Mouse (Mus musculus): ENCODE data around the gene Ryr3. TPM values are rescaled to one million over a fixed set of nuclear protein-coding genes. Genes with fewer than 3 reads are reported as not detected.

Gene Ryr3
- polyA plus RNA-seq, 1 experiment from 2014 or later = 1.4 TPM

GRCm38 (mm10) chr2:112606536-112606935 is 610.4 kb downstream of the Ryr3 start:
- whole genome bisulfite sequencing = 85% methylated on average over 3 of the region's 3 CpGs
- ATAC-seq (ENCODE audit: low FRiP score, low read depth) = no peak
- Histone ChIP-seq H3K27ac (replicated peaks) (no peak overlapping the region), H3K4me3 (no peak overlapping the region), H3K27me3 (no peaks in the 10 kb centered on the region), H3K36me3 (no peaks in the 10 kb centered on the region), H3K9me3 (0 out of 2 replicates have a peak, but pooled peaks cover 4% of the 10 kb centered on the region), H3K9ac (replicated peaks) (no peak overlapping the region), H3K4me1 (no peaks in the 10 kb centered on the region), H3K4me2 (replicated peaks) (no peak overlapping the region)

GRCm38 (mm10) chr2:112602487-112602886 is 614.4 kb downstream of the Ryr3 start:
- Histone ChIP-seq H3K36me3 (no peaks in the 10 kb centered on the region), H3K4me1 (no peaks in the 10 kb centered on the region), H3K4me2 (replicated peaks) (no peak overlapping the region), H3K9me3 (no peaks in the 10 kb centered on the region), H3K4me3 (no peak overlapping the region), H3K27ac (replicated peaks) (no peak overlapping the region), H3K9ac (replicated peaks) (no peak overlapping the region), H3K27me3 (no peaks in the 10 kb centered on the region)
- WGBS = 72% methylated on average over 8 of the region's 8 CpGs
- ATAC-seq (ENCODE audit: low FRiP score, low read depth) = peak; percentile 23; the same call in 1 of the 2 replicates

- WGBS = 42% methylated on average over 10 of the region's 10 CpGs
- H3K9me3 ChIP-seq = no peaks in the 10 kb centered on the region
- no peaks in the 10 kb centered on the region for H3K27me3 ChIP-seq
- H3K9ac ChIP-seq (replicated peaks) = no peak overlapping the region
- H3K36me3 ChIP-seq = no peaks in the 10 kb centered on the region
- H3K4me1 ChIP-seq = no peaks in the 10 kb centered on the region
- H3K4me3 ChIP-seq = no peak overlapping the region
- no peak overlapping the region for H3K27ac ChIP-seq (replicated peaks)
- no peak for ATAC-seq (ENCODE audit: low FRiP score, low read depth)
- H3K4me2 ChIP-seq (replicated peaks) = no peak overlapping the region
These were observed 616.7 kb downstream of the Ryr3 start for GRCm38 (mm10) chr2:112600222-112600621.

GRCm38 (mm10) chr2:112597064-112597463 is 619.8 kb downstream of the Ryr3 start:
- ATAC-seq (ENCODE audit: low FRiP score, low read depth) = no peak
- Histone ChIP-seq H3K4me2 (replicated peaks) (no peak overlapping the region), H3K27me3 (no peaks in the 10 kb centered on the region), H3K36me3 (no peaks in the 10 kb centered on the region), H3K9ac (replicated peaks) (no peak overlapping the region), H3K4me3 (no peak overlapping the region), H3K4me1 (no peaks in the 10 kb centered on the region), H3K9me3 (no peaks in the 10 kb centered on the region), H3K27ac (replicated peaks) (no peak overlapping the region)
- 86% methylated on average over 1 of the region's 1 CpGs for WGBS

- Histone ChIP-seq H3K9me3 (no peaks in the 10 kb centered on the region), H3K36me3 (no peaks in the 10 kb centered on the region), H3K4me1 (0 out of 2 replicates have a peak, but pooled peaks cover 3% of the 10 kb centered on the region), H3K4me3 (no peak overlapping the region), H3K9ac (replicated peaks) (no peak overlapping the region), H3K27me3 (no peaks in the 10 kb centered on the region), H3K27ac (replicated peaks) (no peak overlapping the region), H3K4me2 (replicated peaks) (no peak overlapping the region)
- 74% methylated on average over 5 of the region's 5 CpGs for WGBS
- ATAC-seq (ENCODE audit: low FRiP score, low read depth) = no peak
These were observed 620.5 kb downstream of the Ryr3 start for GRCm38 (mm10) chr2:112596415-112596814.

GRCm38 (mm10) chr2:112595807-112596206 is 621.1 kb downstream of the Ryr3 start:
- H3K4me2 ChIP-seq (replicated peaks) = no peak overlapping the region
- no peaks in the 10 kb centered on the region for H3K9me3 ChIP-seq
- H3K4me3 ChIP-seq = no peak overlapping the region
- no peak overlapping the region for H3K27ac ChIP-seq (replicated peaks)
- H3K4me1 ChIP-seq = 0 out of 2 replicates have a peak, but pooled peaks cover 4% of the 10 kb centered on the region
- H3K36me3 ChIP-seq = no peaks in the 10 kb centered on the region
- WGBS = 83% methylated on average over 3 of the region's 3 CpGs
- no peak for ATAC-seq (ENCODE audit: low FRiP score, low read depth)
- no peak overlapping the region for H3K9ac ChIP-seq (replicated peaks)
- no peaks in the 10 kb centered on the region for H3K27me3 ChIP-seq

- Histone ChIP-seq H3K9me3 (no peaks in the 10 kb centered on the region), H3K27ac (replicated peaks) (no peak overlapping the region), H3K9ac (replicated peaks) (no peak overlapping the region), H3K4me3 (no peak overlapping the region), H3K36me3 (no peaks in the 10 kb centered on the region), H3K4me2 (replicated peaks) (no peak overlapping the region), H3K27me3 (no peaks in the 10 kb centered on the region), H3K4me1 (0 out of 2 replicates have a peak, but pooled peaks cover 4% of the 10 kb centered on the region)
- WGBS = 94% methylated on average over 2 of the region's 2 CpGs
- ATAC-seq (ENCODE audit: low FRiP score, low read depth) = no peak
These were observed 623.1 kb downstream of the Ryr3 start for GRCm38 (mm10) chr2:112593781-112594180.

GRCm38 (mm10) chr2:112593322-112593721 is 623.6 kb downstream of the Ryr3 start:
- no peak for ATAC-seq (ENCODE audit: low FRiP score, low read depth)

GRCm38 (mm10) chr2:112591451-112591871 is 625.4 kb downstream of the Ryr3 start:
- Histone ChIP-seq H3K36me3 (no peaks in the 10 kb centered on the region), H3K4me2 (replicated peaks) (no peak overlapping the region), H3K9ac (replicated peaks) (no peak overlapping the region), H3K4me1 (0 out of 2 replicates have a peak, but pooled peaks cover 4% of the 10 kb centered on the region), H3K27me3 (no peaks in the 10 kb centered on the region), H3K4me3 (no peak overlapping the region), H3K27ac (replicated peaks) (no peak overlapping the region), H3K9me3 (no peaks in the 10 kb centered on the region)
- ATAC-seq (ENCODE audit: low FRiP score, low read depth) = 0 out of 2 replicates have a peak, but pooled peaks have one; percentile 30
- 32% methylated on average over 6 of the region's 6 CpGs for WGBS

More at GRCm38 (mm10) chr2:112593322-112593721, 623.6 kb downstream of the Ryr3 start:
- H3K9me3 ChIP-seq = no peaks in the 10 kb centered on the region
- 73% methylated on average over 2 of the region's 2 CpGs for WGBS
- H3K4me2 ChIP-seq (replicated peaks) = no peak overlapping the region
- no peak overlapping the region for H3K4me3 ChIP-seq
- H3K9ac ChIP-seq (replicated peaks) = no peak overlapping the region
- H3K27ac ChIP-seq (replicated peaks) = no peak overlapping the region
- no peaks in the 10 kb centered on the region for H3K36me3 ChIP-seq
- 0 out of 2 replicates have a peak, but pooled peaks cover 4% of the 10 kb centered on the region for H3K4me1 ChIP-seq
- no peaks in the 10 kb centered on the region for H3K27me3 ChIP-seq

- Histone ChIP-seq H3K4me1 (0 out of 2 replicates have a peak, but pooled peaks cover 4% of the 10 kb centered on the region), H3K36me3 (no peaks in the 10 kb centered on the region), H3K4me3 (no peak overlapping the region), H3K9ac (replicated peaks) (no peak overlapping the region), H3K27me3 (no peaks in the 10 kb centered on the region), H3K4me2 (replicated peaks) (no peak overlapping the region), H3K9me3 (no peaks in the 10 kb centered on the region), H3K27ac (replicated peaks) (no peak overlapping the region)
- no peak for ATAC-seq (ENCODE audit: low FRiP score, low read depth)
- WGBS = 82% methylated on average over 7 of the region's 7 CpGs
These were observed 625.9 kb downstream of the Ryr3 start for GRCm38 (mm10) chr2:112590985-112591384.

Small RNA genes lying within 50 kb of the gene (microRNA-seq; reads per million reads assigned to microRNA genes)
- not detected for gene Gm44374

Other genes starting within 250 kb of the Ryr3 start
- gene Tmco5b, start 68.6 kb upstream of the Ryr3 start, polyA plus RNA-seq (2016; fragmentation: Nextera tagmentation; extraction: Ambion mirVana) = not detected in 2 replicates
- gene Fmn1, start 110.6 kb upstream of the Ryr3 start, polyA plus RNA-seq (2016; fragmentation: Nextera tagmentation; extraction: Ambion mirVana) = 0.59 and 0.91 TPM in 2 replicates